Mouse (Mus musculus) heart, postnatal 0 days (tissue): Measurements from ENCODE around the gene Zfp82.

ENCODE experiments used
- CTCF ChIP-seq: IDR thresholded peaks from 2 replicates; pipeline ENCODE4 v1.5.1; 2016; ENCODE audit warnings: antibody characterized with exemption, control low read depth, low read depth
- EP300 ChIP-seq: IDR thresholded peaks from 2 replicates; pipeline ENCODE4 v1.6.1; 2016; ENCODE audit warnings: antibody characterized with exemption, low read depth

- TF ChIP-seq CTCF (no peak), EP300 (no peak)
Measured at GRCm38 (mm10) chr7:30053591-30053990, 19.1 kb downstream of the Zfp82 start.
